Mouse (Mus musculus): ENCODE results near the gene 9030612E09Rik. TPM values are rescaled to one million over a fixed set of nuclear protein-coding genes. Genes with fewer than 3 reads are reported as not detected.

The 9030612E09Rik gene
- polyA plus RNA-seq, 2 experiments = 1.1 to 1.9 TPM

GRCm38 (mm10) chr10:43180313-43180912 is 5.9 kb downstream of the 9030612E09Rik start:
- ATAC-seq (ENCODE audit: low FRiP score, low read depth) = no peak
- H3K9me3 ChIP-seq (ENCODE audit: control insufficient read depth, low read length) = no peaks in the 10 kb centered on the region
- no peaks in the 10 kb centered on the region for H3K36me3 ChIP-seq (ENCODE audit: control insufficient read depth, insufficient read depth, low read length)
- H3K27ac ChIP-seq (replicated peaks; ENCODE audit: low read depth, low read length) = no peak overlapping the region
- 0 out of 2 replicates have a peak, but pooled peaks cover 17% of the 10 kb centered on the region for H3K27me3 ChIP-seq (ENCODE audit: control insufficient read depth, insufficient read depth, low read length)
- H3K4me3 ChIP-seq (replicated peaks; ENCODE audit: low read length) = no peak overlapping the region
- H3K4me2 ChIP-seq (replicated peaks; ENCODE audit: low read depth, low read length, severe bottlenecking) = no peak overlapping the region
- 59% methylated on average over 5 of the region's 5 CpGs for whole genome bisulfite sequencing
- TF ChIP-seq POLR2A (IDR thresholded peaks at IDR 0.05; ENCODE audit: borderline replicate concordance, extremely low read depth, insufficient read depth, insufficient read length) = no peak
- H3K4me1 ChIP-seq (ENCODE audit: control insufficient read depth, insufficient read depth, low read length) = no peaks in the 10 kb centered on the region
- DNase-seq (ENCODE audit: low spot score) = no peak
- no peak overlapping the region for H3K9ac ChIP-seq (ENCODE audit: low read depth, low read length, severe bottlenecking)

- Histone ChIP-seq H3K9me3 (ENCODE audit: control insufficient read depth, low read length) (no peaks in the 10 kb centered on the region), H3K27ac (replicated peaks; ENCODE audit: low read depth, low read length) (no peak overlapping the region), H3K27me3 (ENCODE audit: control insufficient read depth, insufficient read depth, low read length) (no peaks in the 10 kb centered on the region), H3K4me3 (replicated peaks; ENCODE audit: low read length) (no peak overlapping the region), H3K9ac (ENCODE audit: low read depth, low read length, severe bottlenecking) (no peak overlapping the region), H3K4me2 (replicated peaks; ENCODE audit: low read depth, low read length, severe bottlenecking) (no peak overlapping the region), H3K4me1 (ENCODE audit: control insufficient read depth, insufficient read depth, low read length) (no peaks in the 10 kb centered on the region), H3K36me3 (ENCODE audit: control insufficient read depth, insufficient read depth, low read length) (no peaks in the 10 kb centered on the region)
- no peak for DNase-seq (ENCODE audit: low spot score)
- ATAC-seq (ENCODE audit: low FRiP score, low read depth) = no peak
- 86% methylated on average over 2 of the region's 2 CpGs for WGBS
- no peak for TF ChIP-seq POLR2A (IDR thresholded peaks at IDR 0.05; ENCODE audit: borderline replicate concordance, extremely low read depth, insufficient read depth, insufficient read length)
Observed at GRCm38 (mm10) chr10:43200206-43200605, 25.7 kb downstream of the 9030612E09Rik start.

- H3K36me3 ChIP-seq (ENCODE audit: control insufficient read depth, insufficient read depth, low read length) = no peaks in the 10 kb centered on the region
- DNase-seq (ENCODE audit: low spot score) (no peak), ATAC-seq (ENCODE audit: low FRiP score, low read depth) (no peak)
- no peak overlapping the region for H3K4me2 ChIP-seq (replicated peaks; ENCODE audit: low read depth, low read length, severe bottlenecking)
- H3K4me1 ChIP-seq (ENCODE audit: control insufficient read depth, insufficient read depth, low read length) = no peaks in the 10 kb centered on the region
- H3K27ac ChIP-seq (replicated peaks; ENCODE audit: low read depth, low read length) = no peak overlapping the region
- no peaks in the 10 kb centered on the region for H3K27me3 ChIP-seq (ENCODE audit: control insufficient read depth, insufficient read depth, low read length)
- no peak overlapping the region for H3K9ac ChIP-seq (ENCODE audit: low read depth, low read length, severe bottlenecking)
- no peak overlapping the region for H3K4me3 ChIP-seq (replicated peaks; ENCODE audit: low read length)
- no peaks in the 10 kb centered on the region for H3K9me3 ChIP-seq (ENCODE audit: control insufficient read depth, low read length)
- TF ChIP-seq POLR2A (IDR thresholded peaks at IDR 0.05; ENCODE audit: borderline replicate concordance, extremely low read depth, insufficient read depth, insufficient read length) = no peak
- WGBS = 75% methylated on average over 3 of the region's 3 CpGs
Observed at GRCm38 (mm10) chr10:43203865-43204264, 29.4 kb downstream of the 9030612E09Rik start.

- ATAC-seq (ENCODE audit: low FRiP score, low read depth) = no peak
Observed at GRCm38 (mm10) chr10:43211866-43212265, 37.4 kb downstream of the 9030612E09Rik start.

GRCm38 (mm10) chr10:43217361-43217900 is 42.9 kb downstream of the 9030612E09Rik start:
- 92% methylated on average over 13 of the region's 13 CpGs for WGBS
- no peaks in the 10 kb centered on the region for H3K36me3 ChIP-seq (ENCODE audit: control insufficient read depth, insufficient read depth, low read length)
- H3K9me3 ChIP-seq (ENCODE audit: control insufficient read depth, low read length) = no peaks in the 10 kb centered on the region
- no peak overlapping the region for H3K4me2 ChIP-seq (replicated peaks; ENCODE audit: low read depth, low read length, severe bottlenecking)
- no peaks in the 10 kb centered on the region for H3K27me3 ChIP-seq (ENCODE audit: control insufficient read depth, insufficient read depth, low read length)
- peaks cover 7% of the 10 kb centered on the region for H3K4me1 ChIP-seq (ENCODE audit: control insufficient read depth, insufficient read depth, low read length)
- no peak overlapping the region for H3K9ac ChIP-seq (ENCODE audit: low read depth, low read length, severe bottlenecking)
- no peak for ATAC-seq (ENCODE audit: low FRiP score, low read depth)
- no peak for TF ChIP-seq POLR2A (IDR thresholded peaks at IDR 0.05; ENCODE audit: borderline replicate concordance, extremely low read depth, insufficient read depth, insufficient read length)
- H3K4me3 ChIP-seq (replicated peaks; ENCODE audit: low read length) = no peak overlapping the region
- DNase-seq (ENCODE audit: low spot score) = no peak
- H3K27ac ChIP-seq (replicated peaks; ENCODE audit: low read depth, low read length) = no peak overlapping the region

More at GRCm38 (mm10) chr10:43211866-43212265, 37.4 kb downstream of the 9030612E09Rik start:
- no peak overlapping the region for H3K27ac ChIP-seq (replicated peaks; ENCODE audit: low read depth, low read length)
- TF ChIP-seq POLR2A (IDR thresholded peaks at IDR 0.05; ENCODE audit: borderline replicate concordance, extremely low read depth, insufficient read depth, insufficient read length) = no peak
- H3K9ac ChIP-seq (ENCODE audit: low read depth, low read length, severe bottlenecking) = no peak overlapping the region
- WGBS = 38% methylated on average over 6 of the region's 6 CpGs
- H3K36me3 ChIP-seq (ENCODE audit: control insufficient read depth, insufficient read depth, low read length) = no peaks in the 10 kb centered on the region
- H3K4me1 ChIP-seq (ENCODE audit: control insufficient read depth, insufficient read depth, low read length) = no peaks in the 10 kb centered on the region
- no peak for DNase-seq (ENCODE audit: low spot score)
- no peak overlapping the region for H3K4me2 ChIP-seq (replicated peaks; ENCODE audit: low read depth, low read length, severe bottlenecking)
- no peaks in the 10 kb centered on the region for H3K9me3 ChIP-seq (ENCODE audit: control insufficient read depth, low read length)
- no peaks in the 10 kb centered on the region for H3K27me3 ChIP-seq (ENCODE audit: control insufficient read depth, insufficient read depth, low read length)
- no peak overlapping the region for H3K4me3 ChIP-seq (replicated peaks; ENCODE audit: low read length)

Data from limb, embryonic 14.5 days (tissue).